Mouse (Mus musculus) CH12F3 (cell line): ENCODE data around the gene Cluap1.

Experiments used
- in situ Hi-C: fragments of 300-500 bp; cut with MboI; formaldehyde crosslinking; loops from 2 replicates; pipeline ENCODE4 v1.14.3; 2020; ENCODE audit warnings: low sequenced_read_pairs

The Cluap1 gene

DNA sequence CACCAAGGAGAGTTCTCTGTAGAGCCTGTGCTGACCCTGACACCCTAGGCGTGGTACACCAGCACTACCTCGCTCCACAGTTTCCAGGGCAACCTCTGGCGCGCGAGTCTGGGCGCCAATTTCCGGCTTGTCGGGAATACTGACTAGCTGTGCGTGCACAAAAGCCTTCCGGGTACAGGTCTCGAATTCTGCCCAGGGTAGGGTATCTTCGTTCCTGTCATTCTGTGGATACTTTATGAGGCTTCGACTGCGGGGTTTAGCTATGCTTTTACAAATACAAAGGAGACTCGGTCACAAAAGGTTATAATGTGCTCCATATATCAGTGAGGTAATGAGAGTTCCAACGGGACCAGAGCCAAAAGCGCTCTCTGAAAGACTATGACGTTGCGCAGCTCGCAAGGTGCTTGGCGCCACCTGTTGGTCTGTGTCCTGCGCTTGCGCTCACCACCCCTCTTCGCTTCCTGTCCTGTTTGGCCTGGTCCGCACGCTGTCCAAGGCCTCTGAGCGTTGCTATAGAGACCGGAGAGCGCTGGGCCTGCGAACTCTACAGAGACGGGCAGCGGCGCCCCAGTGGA lies at the start of gene Cluap1, which contains the start of gene 1700037C18Rik:
Gene Cluap1, plus strand, starts transcription at position 265 of the 575 bp plus-strand sequence.
Gene 1700037C18Rik, minus strand, starts transcription at position 153 of the 575 bp plus-strand sequence.
- in situ Hi-C loops, result no loop called here

DNA sequence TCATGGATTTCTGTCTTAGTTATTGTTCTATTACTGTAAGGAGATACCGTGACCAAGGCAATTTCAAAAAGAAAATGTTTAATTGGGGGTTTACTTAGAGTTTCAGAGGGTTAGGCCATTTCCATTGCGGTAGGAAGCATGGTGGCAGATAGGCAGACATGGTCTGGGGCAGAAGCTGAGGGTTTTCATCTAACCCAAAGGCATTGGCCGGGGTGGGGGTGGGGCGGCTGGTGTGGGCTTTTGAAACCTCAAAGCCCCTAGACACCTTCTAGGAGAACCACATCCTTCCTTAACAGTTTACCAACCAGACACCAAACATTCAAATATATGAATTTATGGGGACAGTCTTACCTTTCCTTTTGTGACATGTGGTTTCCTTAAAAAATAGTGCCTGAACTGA lies 49.3 kb upstream of the Cluap1 start:
- in situ Hi-C loops, result no loop called here

DNA sequence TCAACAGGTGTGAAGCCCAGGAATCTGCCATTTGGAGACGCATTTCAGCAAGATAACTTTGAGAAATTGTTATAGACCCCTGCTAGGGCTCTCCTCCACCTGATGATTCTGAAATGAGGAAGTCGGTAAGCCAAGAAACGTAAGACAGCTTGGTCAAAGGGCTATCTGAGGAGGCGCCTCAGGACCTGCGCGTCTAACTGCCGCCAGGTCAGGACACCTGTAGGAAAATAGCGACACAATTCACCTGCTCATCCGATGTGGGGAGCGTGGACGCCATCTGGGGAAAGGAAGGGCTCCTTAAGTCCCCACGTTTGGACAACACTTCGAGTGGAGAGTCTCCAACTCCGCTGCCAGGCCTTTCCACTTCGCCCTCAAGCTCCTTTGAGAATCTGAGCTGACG lies 36.8 kb upstream of the Cluap1 start:
- in situ Hi-C loops, result no loop called here

GRCm38 (mm10) chr16:3872216-3873047 lies 36.2 kb upstream of the Cluap1 start, which contains the start of gene Naa60:
Gene Naa60 (plus strand): TSS chr16:3872375.
- in situ Hi-C loops, result no loop called here

GRCm38 (mm10) chr16:3876346-3876745 lies 32.3 kb upstream of the Cluap1 start:
- in situ Hi-C loops, result no loop called here

GRCm38 (mm10) chr16:3884201-3885064 lies 24.2 kb upstream of the Cluap1 start, which contains the start of the genes Zfp597 and Gm20695:
Gene Zfp597 (minus strand): TSS chr16:3884561.
Gene Gm20695 (plus strand): TSS chr16:3884648.
- in situ Hi-C loops, result no loop called here

GRCm38 (mm10) chr16:3885065-3885670 lies 23.4 kb upstream of the Cluap1 start:
- in situ Hi-C loops, result no loop called here

- in situ Hi-C loops, result no loop called here
These were observed 16.8 kb upstream of the Cluap1 start for GRCm38 (mm10) chr16:3891621-3892295.

GRCm38 (mm10) chr16:3893739-3894138 lies 14.9 kb upstream of the Cluap1 start:
- in situ Hi-C loops, result no loop called here

- in situ Hi-C loops, result no loop called here
These were observed 13.3 kb upstream of the Cluap1 start for GRCm38 (mm10) chr16:3895173-3895792.

DNA sequence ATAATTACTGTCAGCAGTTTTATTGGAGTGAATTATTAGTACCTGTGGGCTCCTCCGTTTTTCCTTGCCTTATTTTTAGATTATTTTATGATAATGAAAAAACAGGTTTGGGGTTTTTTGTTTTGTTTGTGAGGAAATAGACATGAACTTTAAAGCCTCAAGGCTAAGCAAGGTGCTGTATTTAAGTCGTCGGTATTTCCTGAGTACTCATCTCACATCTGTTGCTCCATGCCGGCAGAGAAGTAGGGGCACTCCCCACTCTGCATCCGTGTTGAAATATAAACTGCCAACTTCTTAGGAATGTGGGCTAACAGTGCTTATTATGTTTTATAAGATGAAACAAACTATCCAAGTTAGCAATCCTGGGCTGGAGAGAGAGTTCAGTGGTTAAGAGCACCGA lies 12.6 kb upstream of the Cluap1 start:
- in situ Hi-C loops, result no loop called here

GRCm38 (mm10) chr16:3896553-3896952 lies 12.0 kb upstream of the Cluap1 start:
- in situ Hi-C loops, result no loop called here

DNA sequence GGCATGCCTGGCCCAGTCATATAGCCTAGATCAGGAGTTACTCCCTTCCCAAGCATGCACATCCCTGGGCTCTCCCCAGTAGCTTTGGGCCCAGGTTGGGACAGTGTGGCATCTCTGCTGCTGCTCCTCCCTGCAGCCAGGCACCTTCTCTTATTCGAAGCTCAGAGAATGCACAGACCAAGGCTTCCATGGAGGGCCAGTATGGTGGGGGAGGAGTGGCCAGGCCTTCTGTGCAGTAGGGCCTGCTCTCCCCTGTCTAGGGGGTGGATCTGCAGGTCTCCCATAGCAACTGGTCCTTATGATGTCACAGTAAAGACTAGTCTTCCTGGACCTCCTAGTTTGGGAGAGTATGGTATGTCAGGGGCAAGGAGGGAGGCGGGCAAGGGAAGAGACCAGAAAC lies 1.1 kb upstream of the Cluap1 start:
- in situ Hi-C loops, result no loop called here

- in situ Hi-C loops, result no loop called here
These were observed 517 bp downstream of the Cluap1 start for GRCm38 (mm10) chr16:3909118-3909517.

- in situ Hi-C loops, result no loop called here
These were observed 12.2 kb downstream of the Cluap1 start for GRCm38 (mm10) chr16:3920756-3921155.

- in situ Hi-C loops, result no loop called here
These were observed 14.9 kb downstream of the Cluap1 start for GRCm38 (mm10) chr16:3923515-3923914.

GRCm38 (mm10) chr16:3923966-3924365 lies 15.4 kb downstream of the Cluap1 start:
- in situ Hi-C loops, result no loop called here

GRCm38 (mm10) chr16:3928582-3928981 lies 20.0 kb downstream of the Cluap1 start:
- in situ Hi-C loops, result no loop called here

DNA sequence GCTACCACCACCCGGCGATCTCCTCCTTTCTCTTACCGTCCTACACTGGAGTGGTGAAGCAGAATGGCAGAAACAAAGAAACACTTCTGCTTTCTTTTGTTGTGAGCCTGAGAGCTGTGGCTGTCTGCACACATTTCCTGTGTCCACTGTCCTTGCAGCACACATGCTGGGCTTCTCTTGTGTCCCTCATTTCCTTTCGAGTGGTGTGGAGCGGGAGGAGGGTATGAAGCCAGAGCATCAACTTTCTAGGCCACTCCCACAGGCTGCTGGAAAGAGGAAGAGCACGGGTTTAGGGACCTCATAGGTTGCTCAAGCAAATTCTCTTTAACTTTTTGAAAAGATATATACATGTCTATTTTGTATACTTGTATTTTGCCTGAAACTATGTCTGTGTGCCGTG lies 20.6 kb downstream of the Cluap1 start:
- in situ Hi-C loops, result no loop called here

DNA sequence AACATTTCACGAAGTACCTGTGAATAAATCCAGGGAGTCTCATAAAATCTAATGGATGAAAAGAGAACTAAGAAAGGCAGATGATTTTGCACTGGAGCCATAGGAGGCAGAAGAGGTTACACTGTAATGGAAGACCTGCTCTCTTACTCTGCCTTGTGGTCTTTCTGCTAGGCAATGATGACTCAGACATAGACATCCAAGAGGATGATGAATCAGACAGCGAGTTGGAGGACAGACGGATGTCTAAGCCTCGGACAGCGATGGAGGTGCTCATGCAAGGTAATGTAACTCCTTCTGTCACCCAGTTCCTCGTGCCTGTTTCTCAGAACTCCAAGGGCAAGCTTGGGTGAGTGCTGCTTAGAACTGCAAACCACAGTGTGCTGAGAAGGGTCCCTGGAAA lies 24.9 kb downstream of the Cluap1 start:
- in situ Hi-C loops, result no loop called here
